Comparison of ENCODE assay signal across 1 mouse cellular context in genomic region chr12:112588426-112589256, GRCm38 (mm10).
TF ChIP-seq lines count a peak whose summit lies in the region.

TSS of gene Inf2 (plus strand) at chr12:112588784.

TF ChIP-seq in MEL, 35 proteins besides CTCF, POLR2A, EP300 and RAD21 (continued from another document):
- TF ChIP-seq BHLHE40 (IDR thresholded peaks at IDR 0.05; ENCODE audit: borderline replicate concordance, low read depth, low read length) = peak; percentile 88
- TF ChIP-seq SIN3A (IDR thresholded peaks at IDR 0.05; ENCODE audit: low read length) = peak; percentile 96
- peak in 1 of 2 experiments; percentile 66; a peak in 1 of 4 replicates for TF ChIP-seq USF2 (IDR thresholded peaks at IDR 0.05; ENCODE audit: borderline replicate concordance in 1 of 2, insufficient read depth in 1 of 2, low read depth in 1 of 2, low read length in 2 of 2)
- peak; percentile 98 for TF ChIP-seq MAZ (IDR thresholded peaks at IDR 0.05; ENCODE audit: low read depth, low read length)
- TF ChIP-seq USF1 (IDR thresholded peaks at IDR 0.05; ENCODE audit: low read depth, low read length) = peak; percentile 95
